Mouse (Mus musculus) cortical plate, adult 2 months (tissue): ENCODE results near the gene Mllt10.

ENCODE experiments used
- CTCF ChIP-seq: fragments of 200-500 bp; IDR thresholded peaks from 2 replicates; pipeline ENCODE4 v1.5.1; 2011; ENCODE audit warnings: mild to moderate bottlenecking, control low read depth, low read length; ENCODE audit not compliant: insufficient read depth; ENCODE audit errors: extremely low read depth
- POLR2A ChIP-seq: fragments of 200-500 bp; IDR thresholded peaks from 2 replicates; pipeline ENCODE4 v1.6.1; 2011; ENCODE audit warnings: mild to moderate bottlenecking, low read length, control low read depth; ENCODE audit not compliant: insufficient read depth; ENCODE audit errors: extremely low read depth

GRCm38 (mm10) chr2:18068071-18068796 lies 13.2 kb downstream of the Mllt10 start:
- TF ChIP-seq CTCF (no peak), POLR2A (no peak)
